Mouse (Mus musculus) thymus, adult 2 months (tissue): ENCODE data around the gene Mindy1.

ENCODE experiments used
- CTCF ChIP-seq: fragments of 200-500 bp; IDR thresholded peaks from 2 replicates; pipeline ENCODE4 v1.5.1; 2012; ENCODE audit warnings: mild to moderate bottlenecking, control low read depth, low read length, moderate library complexity, borderline replicate concordance; ENCODE audit not compliant: control insufficient read depth, poor library complexity, insufficient read depth; ENCODE audit errors: extremely low read depth
- POLR2A ChIP-seq: fragments of 200-500 bp; IDR thresholded peaks from 2 replicates; pipeline ENCODE4 v1.6.1; 2012; ENCODE audit warnings: mild to moderate bottlenecking, low read length, control low read depth, moderate library complexity; ENCODE audit not compliant: control insufficient read depth, poor library complexity, insufficient read depth; ENCODE audit errors: extremely low read depth

- TF ChIP-seq CTCF (no peak), POLR2A (no peak)
These were observed 14.9 kb downstream of the Mindy1 start for GRCm38 (mm10) chr3:95296103-95296469.
